Mouse (Mus musculus) liver, embryonic 11.5 days (tissue): ENCODE measurements around the gene Stab2. TPM values are rescaled to one million over a fixed set of nuclear protein-coding genes. Genes with fewer than 3 reads are reported as not detected.

Source experiments
- ATAC-seq: fragments of 200-750 bp; cut with Nextera tagmentation; replicated peaks from 2 replicates; pipeline ENCODE4 v1.8.0; 2017; ENCODE audit warnings: moderate number of reproducible peaks, mild to moderate bottlenecking, moderate TSS enrichment, moderate library complexity; ENCODE audit not compliant: low FRiP score
- DNase-seq: peaks from one replicate; pipeline ENCODE4 v3.0.0-alpha.2; 2017; ENCODE audit warnings: low spot score
- H3K27ac ChIP-seq: fragments of 300-500 bp; sonication (generic); 2 replicates; pipeline ENCODE4 v1.5.1; 2014; ENCODE audit warnings: mild to moderate bottlenecking, low read depth, low read length, control low read depth
- H3K27me3 ChIP-seq: fragments of 300-500 bp; sonication (generic); replicated peaks from 2 replicates; pipeline ENCODE4 v1.6.1; 2014; ENCODE audit warnings: low read length, mixed read lengths; ENCODE audit not compliant: control insufficient read depth, insufficient read depth
- H3K36me3 ChIP-seq: fragments of 300-500 bp; sonication (generic); 2 replicates; pipeline ENCODE4 v1.6.1; 2014; ENCODE audit warnings: mild to moderate bottlenecking, low read length, moderate library complexity, mixed read lengths; ENCODE audit not compliant: control insufficient read depth, insufficient read depth
- H3K4me1 ChIP-seq: fragments of 300-500 bp; sonication (generic); replicated peaks from 2 replicates; pipeline ENCODE4 v1.6.1; 2014; ENCODE audit warnings: low read length, mixed read lengths; ENCODE audit not compliant: control insufficient read depth, insufficient read depth
- H3K4me2 ChIP-seq: fragments of 300-500 bp; sonication (generic); 2 replicates; pipeline ENCODE4 v1.6.1; 2014; ENCODE audit warnings: mild to moderate bottlenecking, control low read depth, moderate library complexity
- H3K4me3 ChIP-seq: fragments of 300-500 bp; sonication (generic); 2 replicates; pipeline ENCODE4 v1.5.1; 2014; ENCODE audit warnings: low read depth, low read length, control low read depth
- H3K9ac ChIP-seq: fragments of 300-500 bp; sonication (generic); 2 replicates; pipeline ENCODE4 v1.6.1; 2014; ENCODE audit warnings: low read depth, low read length, control low read depth
- H3K9me3 ChIP-seq: fragments of 300-500 bp; sonication (generic); 2 replicates; pipeline ENCODE4 v1.6.1; 2016; ENCODE audit warnings: low read length, inconsistent platforms, mixed read lengths; ENCODE audit not compliant: control insufficient read depth
- WGBS: fragments of 180-500 bp; shearing (Covaris S2); extraction: QIAGEN DNeasy Blood & Tissue Kit; methylation state at CpG from one replicate; pipeline ENCODE4 v1.1.7; 2014; 5-methylcytosine and 5-hydroxymethylcytosine counted together
- polyA plus RNA-seq: library from polyadenylated mRNA; unstranded; fragments of >200 nt; fragmentation: Nextera tagmentation; extraction: Ambion mirVana; gene quantifications from 2 replicates; pipeline ENCODE4 v1.2.1, GENCODE M21; 2014

Gene Stab2
- polyA plus RNA-seq, 1 experiment from 2014 or later: 27.2 TPM

DNA sequence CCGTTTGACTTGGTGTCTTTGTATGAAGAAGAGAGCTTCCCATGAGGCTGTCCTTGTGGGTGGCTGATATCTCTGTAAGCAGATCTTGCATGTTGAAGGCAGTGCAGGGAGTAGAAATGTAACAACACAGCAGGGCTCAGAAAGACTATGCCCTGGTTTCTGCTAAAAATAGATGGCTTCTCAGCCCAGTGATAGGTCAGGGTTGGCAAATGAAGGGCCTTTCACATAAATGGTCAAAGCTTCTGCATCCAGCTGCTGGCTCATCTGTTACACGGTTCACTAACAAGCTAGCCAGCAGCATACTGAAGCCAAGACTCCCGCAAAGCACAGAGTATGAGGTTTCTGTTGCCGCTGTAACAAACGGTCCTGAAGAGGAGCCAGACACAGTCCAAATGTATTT lies 34.5 kb downstream of the Stab2 start:
- Histone ChIP-seq H3K36me3 (no peaks in the 10 kb centered on the region), H3K4me2 (no peak overlapping the region), H3K9ac (no peak overlapping the region), H3K27ac (no peak overlapping the region), H3K27me3 (peaks cover 8% of the 10 kb centered on the region; the same call in 1 of the 2 replicates), H3K4me3 (no peak overlapping the region), H3K4me1 (no peaks in the 10 kb centered on the region), H3K9me3 (no peaks in the 10 kb centered on the region)
- WGBS: 83% methylated on average over 5 of the region's 5 CpGs
- ATAC-seq (no peak), DNase-seq (no peak)

DNA sequence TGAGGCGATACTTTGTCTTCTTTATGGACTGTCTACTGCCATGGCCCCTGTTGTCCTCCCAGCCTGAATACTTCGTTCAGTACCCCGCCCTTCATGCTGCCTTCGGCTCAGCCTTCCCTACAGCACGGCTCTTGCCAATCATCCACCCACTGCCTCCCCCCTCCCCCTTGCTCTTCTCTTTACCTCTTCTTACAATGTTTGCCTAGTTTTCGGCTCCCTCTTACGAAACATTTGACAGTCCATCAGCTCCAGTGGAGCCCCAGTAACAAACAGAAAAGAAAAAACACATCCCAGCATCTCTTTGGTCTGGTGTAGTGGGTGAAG lies 35.4 kb downstream of the Stab2 start:
- no peaks in the 10 kb centered on the region for H3K4me1 ChIP-seq
- no peak overlapping the region for H3K27ac ChIP-seq
- no peaks in the 10 kb centered on the region for H3K9me3 ChIP-seq
- DNase-seq (no peak), ATAC-seq (0 out of 2 replicates have a peak, but pooled peaks have one; percentile 39)
- H3K27me3 ChIP-seq: peaks cover 8% of the 10 kb centered on the region; the same call in 1 of the 2 replicates
- WGBS: 38% methylated on average over 7 of the region's 7 CpGs
- no peaks in the 10 kb centered on the region for H3K36me3 ChIP-seq
- H3K4me3 ChIP-seq: no peak overlapping the region
- H3K4me2 ChIP-seq: no peak overlapping the region; the same call in 1 of the 2 replicates
- no peak overlapping the region for H3K9ac ChIP-seq

DNA sequence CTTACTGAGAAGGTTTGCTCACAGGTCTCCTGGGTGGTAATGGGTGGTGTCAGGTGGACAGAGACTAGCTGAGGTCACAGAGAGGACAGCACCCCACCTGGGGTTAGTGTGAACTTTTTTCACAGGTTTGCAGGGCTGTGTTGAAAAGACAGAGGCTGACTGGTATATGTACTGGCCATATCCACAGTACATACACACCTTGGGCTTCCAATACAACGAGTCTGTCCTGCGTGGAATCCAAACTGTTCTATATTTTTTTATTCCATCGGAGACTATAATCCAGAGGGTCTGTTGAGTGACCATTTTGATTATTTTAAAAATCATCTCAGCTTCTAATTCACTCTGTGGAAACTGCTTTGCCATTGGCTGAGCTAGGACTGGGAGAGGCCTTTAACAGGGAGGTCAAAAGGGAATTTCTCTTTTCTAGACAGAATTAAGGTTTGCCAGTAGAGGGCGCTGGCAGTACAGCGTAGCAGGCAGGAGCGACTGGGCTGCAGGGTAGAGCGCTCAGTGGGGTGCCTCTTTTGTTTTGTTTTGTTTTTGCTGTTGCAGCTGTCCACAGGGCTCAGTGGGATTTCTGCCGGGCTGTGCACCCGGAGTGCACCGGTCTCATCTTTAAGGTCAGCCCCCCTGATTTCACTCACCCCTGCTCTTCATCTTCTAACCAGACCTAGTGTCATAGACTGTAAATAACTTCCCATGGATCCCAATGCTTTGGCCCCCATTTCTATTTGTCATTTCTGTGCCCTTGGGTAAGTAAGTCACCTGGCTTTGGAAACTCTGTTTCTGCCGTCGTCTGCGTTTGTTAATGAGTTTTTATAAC lies 35.9 kb downstream of the Stab2 start:
- Histone ChIP-seq H3K9ac (no peak overlapping the region), H3K4me2 (peak overlapping the region; percentile 45; the same call in 1 of the 2 replicates), H3K9me3 (no peaks in the 10 kb centered on the region), H3K4me1 (no peaks in the 10 kb centered on the region), H3K27ac (no peak overlapping the region), H3K36me3 (no peaks in the 10 kb centered on the region), H3K27me3 (peaks cover 8% of the 10 kb centered on the region; the same call in 1 of the 2 replicates), H3K4me3 (peak overlapping the region; percentile 12; the same call in 1 of the 2 replicates)
- peak; percentile 51 for DNase-seq
- peak; percentile 62; the same call in 1 of the 2 replicates for ATAC-seq
- WGBS: 27% methylated on average over 13 of the region's 13 CpGs

DNA sequence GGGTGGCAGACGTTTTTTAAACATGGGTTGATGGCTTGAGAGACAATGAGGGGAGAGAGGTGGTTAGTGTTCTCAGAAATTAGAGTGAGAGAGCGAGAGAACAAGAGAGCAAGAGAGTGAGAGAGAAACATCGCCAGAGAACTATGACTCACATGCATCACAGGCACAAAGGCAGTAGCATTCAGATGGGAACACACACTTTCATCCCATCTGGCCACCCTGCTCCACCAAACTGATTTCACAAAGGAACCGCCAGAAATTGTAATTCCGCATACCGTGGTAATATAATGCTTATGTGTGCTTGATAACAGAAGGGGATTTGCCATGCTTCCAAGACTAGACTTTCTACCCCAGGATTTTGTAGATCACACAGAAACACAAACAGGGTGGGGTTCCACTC lies 38.5 kb downstream of the Stab2 start:
- no peaks in the 10 kb centered on the region for H3K36me3 ChIP-seq
- no peak for DNase-seq
- no peak overlapping the region for H3K4me3 ChIP-seq
- peaks cover 8% of the 10 kb centered on the region; the same call in 1 of the 2 replicates for H3K27me3 ChIP-seq
- no peak overlapping the region for H3K4me2 ChIP-seq
- H3K9ac ChIP-seq: no peak overlapping the region
- H3K4me1 ChIP-seq: no peaks in the 10 kb centered on the region
- 74% methylated on average over 6 of the region's 6 CpGs for WGBS
- no peak for ATAC-seq
- no peak overlapping the region for H3K27ac ChIP-seq
- H3K9me3 ChIP-seq: no peaks in the 10 kb centered on the region

DNA sequence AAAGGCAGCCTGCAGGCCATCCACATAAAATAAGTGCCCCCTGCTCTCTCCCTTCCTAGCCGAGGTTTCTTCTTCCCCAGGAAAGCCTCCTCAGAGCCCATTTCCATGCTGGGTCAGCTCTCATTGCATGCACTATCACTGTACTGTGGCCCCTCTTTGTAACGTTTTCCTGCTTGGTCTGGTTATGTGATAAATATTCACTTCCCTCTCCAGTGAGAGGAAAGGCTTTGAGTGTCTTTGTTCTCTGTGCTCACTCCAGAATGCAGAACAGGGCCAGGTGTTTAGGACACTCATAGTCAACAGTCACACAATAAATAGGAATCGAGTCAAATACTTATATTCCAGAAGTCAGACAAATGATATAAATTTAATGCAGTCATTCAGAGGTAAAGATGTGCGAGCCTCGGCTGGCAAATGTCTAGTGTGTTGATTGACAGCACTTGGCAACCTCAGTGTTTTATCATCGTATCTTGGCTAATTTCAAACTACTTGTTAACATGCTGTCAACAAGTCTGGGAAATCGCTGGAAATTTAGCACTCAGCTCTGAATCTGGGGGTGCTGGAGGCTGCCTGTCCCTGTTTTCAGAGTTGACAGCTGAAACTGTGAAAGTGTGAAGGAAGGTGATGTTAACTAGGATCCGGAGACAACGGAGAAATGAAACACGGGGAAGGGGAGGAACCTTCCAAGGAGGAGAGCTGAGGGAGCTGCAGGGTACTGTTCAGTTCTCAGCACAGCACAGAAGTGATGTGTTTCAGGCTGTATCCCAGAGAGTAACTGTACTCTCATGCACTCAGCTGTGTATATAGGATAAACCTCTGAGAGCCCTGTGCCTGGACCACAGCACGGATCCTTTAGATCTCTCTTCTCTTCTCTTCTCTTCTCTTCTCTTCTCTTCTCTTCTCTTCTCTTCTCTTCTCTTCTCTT lies 46.0 kb downstream of the Stab2 start:
- H3K4me1 ChIP-seq: no peaks in the 10 kb centered on the region
- DNase-seq: no peak
- H3K36me3 ChIP-seq: no peaks in the 10 kb centered on the region
- no peaks in the 10 kb centered on the region for H3K27me3 ChIP-seq
- no peak overlapping the region for H3K4me2 ChIP-seq
- H3K9me3 ChIP-seq: no peaks in the 10 kb centered on the region
- H3K4me3 ChIP-seq: no peak overlapping the region
- H3K9ac ChIP-seq: no peak overlapping the region
- ATAC-seq: no peak
- 52% methylated on average over 11 of the region's 11 CpGs for WGBS
- no peak overlapping the region; the same call in 1 of the 2 replicates for H3K27ac ChIP-seq

DNA sequence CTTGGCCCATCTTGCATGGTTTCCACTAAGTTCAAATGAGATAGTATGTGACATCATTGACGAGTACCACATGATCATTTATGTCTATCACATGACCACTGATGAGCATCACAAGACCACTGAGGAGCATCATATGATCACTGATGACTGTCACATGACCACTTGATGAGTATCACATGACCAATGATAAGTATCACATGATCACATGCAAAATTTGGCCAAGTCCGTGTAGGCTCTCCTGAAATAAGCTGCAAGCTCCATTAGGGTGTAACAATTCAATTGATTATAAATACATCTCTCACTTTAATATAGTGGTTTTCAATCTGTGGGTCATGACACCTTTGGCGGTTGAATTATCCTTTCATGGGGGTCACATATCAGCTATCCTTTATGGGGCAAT lies 52.5 kb downstream of the Stab2 start:
- 87% methylated on average over 3 of the region's 3 CpGs for WGBS
- Histone ChIP-seq H3K36me3 (no peaks in the 10 kb centered on the region), H3K9me3 (no peaks in the 10 kb centered on the region), H3K4me3 (no peak overlapping the region), H3K4me1 (no peaks in the 10 kb centered on the region), H3K4me2 (no peak overlapping the region), H3K9ac (no peak overlapping the region), H3K27me3 (no peaks in the 10 kb centered on the region), H3K27ac (no peak overlapping the region)
- DNase-seq (no peak), ATAC-seq (no peak)

DNA sequence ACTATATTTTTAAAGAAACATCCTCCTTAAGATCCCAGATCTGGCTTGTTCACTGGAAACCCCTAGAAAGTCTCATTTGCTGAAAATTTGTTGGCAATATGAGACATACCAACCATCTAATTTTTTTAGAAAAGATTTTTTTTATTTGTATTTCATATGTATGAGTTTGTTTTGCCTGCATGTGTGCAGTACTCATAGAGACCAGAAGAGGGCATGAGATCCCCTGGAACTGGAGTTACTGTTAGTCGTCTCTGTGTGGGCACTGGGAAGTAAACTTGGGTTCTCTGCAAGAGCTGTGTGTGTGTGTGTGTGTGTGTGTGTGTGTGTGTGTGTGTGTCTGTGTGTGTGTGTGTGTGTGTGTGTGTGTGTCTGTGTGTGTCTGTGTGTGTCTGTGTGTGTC lies 55.1 kb downstream of the Stab2 start:
- Histone ChIP-seq H3K4me2 (no peak overlapping the region), H3K4me1 (no peaks in the 10 kb centered on the region), H3K27me3 (no peaks in the 10 kb centered on the region), H3K9ac (no peak overlapping the region), H3K4me3 (no peak overlapping the region), H3K9me3 (no peaks in the 10 kb centered on the region), H3K27ac (no peak overlapping the region), H3K36me3 (no peaks in the 10 kb centered on the region)
- 42% methylated on average over 1 of the region's 1 CpGs for WGBS
- DNase-seq (no peak), ATAC-seq (no peak)

DNA sequence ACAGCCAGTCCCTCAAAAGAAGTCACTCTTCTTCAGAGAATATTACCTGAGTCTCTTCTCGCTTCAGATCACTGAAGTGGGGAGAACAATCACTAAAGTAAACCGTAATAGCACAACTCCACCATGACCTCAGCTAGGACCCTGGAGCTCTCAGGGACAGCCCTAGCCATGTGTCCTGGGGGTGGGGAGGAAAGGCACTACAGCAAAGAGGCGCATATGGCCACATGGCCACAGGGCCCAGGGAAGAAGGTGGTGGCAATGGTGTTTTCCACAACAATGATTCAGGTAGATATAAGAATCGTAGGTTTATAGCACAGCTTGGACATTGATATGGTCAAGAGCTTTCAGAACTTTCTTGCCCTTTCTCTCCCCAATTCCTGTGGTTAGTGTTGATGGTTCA lies 57.0 kb downstream of the Stab2 start:
- WGBS: 82% methylated on average over 4 of the region's 4 CpGs
- Histone ChIP-seq H3K27ac (no peak overlapping the region), H3K27me3 (no peaks in the 10 kb centered on the region), H3K4me1 (no peaks in the 10 kb centered on the region), H3K9ac (no peak overlapping the region), H3K9me3 (no peaks in the 10 kb centered on the region), H3K36me3 (no peaks in the 10 kb centered on the region), H3K4me2 (no peak overlapping the region), H3K4me3 (no peak overlapping the region)
- no peak for ATAC-seq
- no peak for DNase-seq
